Mouse (Mus musculus): ENCODE measurements at regions not wholly inside any gene's neighbourhood (a gene's known extent, or its start where the extent isn't known, plus 50 kb on each side); places are given as distances from the start of the nearest gene placed in this dataset.

- no peak overlapping the region for H3K9ac ChIP-seq (ENCODE audit: low read depth, low read length, severe bottlenecking)
These were observed 291.8 kb downstream of the Hs3st3b1 start for GRCm38 (mm10) chr11:63630336-63630735.

DNA sequence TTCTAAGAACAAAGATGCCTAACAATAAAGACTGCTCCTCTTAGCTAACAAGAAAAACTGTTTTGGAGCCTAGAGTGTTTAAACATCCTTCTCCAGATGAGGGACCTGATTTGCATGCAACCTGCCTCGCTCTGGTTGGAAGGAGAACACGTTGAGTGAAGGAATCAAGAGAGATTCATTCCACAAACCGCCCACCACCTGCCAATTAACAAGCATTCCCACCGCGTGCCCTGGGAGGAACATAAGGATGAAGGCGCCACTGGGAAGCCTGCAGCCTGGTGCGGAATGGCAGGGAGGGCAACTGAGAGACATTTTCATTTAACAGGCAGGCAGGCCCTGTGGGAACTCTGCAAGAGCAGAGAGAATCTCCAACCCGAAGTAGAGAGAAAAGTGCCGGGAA is 265.0 kb downstream of the Hs3st3b1 start:
- H3K4me2 ChIP-seq (replicated peaks; ENCODE audit: low read depth, low read length, severe bottlenecking): no peak overlapping the region
- DNase-seq (ENCODE audit: low spot score): no peak
- ATAC-seq (ENCODE audit: low FRiP score, low read depth): no peak
- no peaks in the 10 kb centered on the region for H3K27me3 ChIP-seq (ENCODE audit: control insufficient read depth, insufficient read depth, low read length)
- no peak for TF ChIP-seq POLR2A (IDR thresholded peaks at IDR 0.05; ENCODE audit: borderline replicate concordance, extremely low read depth, insufficient read depth, insufficient read length)
- H3K36me3 ChIP-seq (ENCODE audit: control insufficient read depth, insufficient read depth, low read length): no peaks in the 10 kb centered on the region
- no peak overlapping the region for H3K27ac ChIP-seq (replicated peaks; ENCODE audit: low read depth, low read length)
- H3K4me3 ChIP-seq (replicated peaks; ENCODE audit: low read length): no peak overlapping the region
- H3K4me1 ChIP-seq (ENCODE audit: control insufficient read depth, insufficient read depth, low read length): peaks cover 13% of the 10 kb centered on the region
- no peak overlapping the region for H3K9ac ChIP-seq (ENCODE audit: low read depth, low read length, severe bottlenecking)
- H3K9me3 ChIP-seq (ENCODE audit: control insufficient read depth, low read length): no peaks in the 10 kb centered on the region
- 51% methylated on average over 9 of the region's 9 CpGs for WGBS

More at GRCm38 (mm10) chr11:63630336-63630735, 291.8 kb downstream of the Hs3st3b1 start:
- DNase-seq (ENCODE audit: low spot score) (no peak), ATAC-seq (ENCODE audit: low FRiP score, low read depth) (no peak)
- WGBS: 74% methylated on average over 11 of the region's 11 CpGs
- no peaks in the 10 kb centered on the region for H3K36me3 ChIP-seq (ENCODE audit: control insufficient read depth, insufficient read depth, low read length)
- no peaks in the 10 kb centered on the region for H3K9me3 ChIP-seq (ENCODE audit: control insufficient read depth, low read length)
- no peak overlapping the region for H3K27ac ChIP-seq (replicated peaks; ENCODE audit: low read depth, low read length)
- no peak overlapping the region for H3K4me3 ChIP-seq (replicated peaks; ENCODE audit: low read length)
- TF ChIP-seq POLR2A (IDR thresholded peaks at IDR 0.05; ENCODE audit: borderline replicate concordance, extremely low read depth, insufficient read depth, insufficient read length): no peak
- H3K4me2 ChIP-seq (replicated peaks; ENCODE audit: low read depth, low read length, severe bottlenecking): no peak overlapping the region
- H3K27me3 ChIP-seq (ENCODE audit: control insufficient read depth, insufficient read depth, low read length): no peaks in the 10 kb centered on the region
- peaks cover 3% of the 10 kb centered on the region; the same call in 1 of the 2 replicates for H3K4me1 ChIP-seq (ENCODE audit: control insufficient read depth, insufficient read depth, low read length)

GRCm38 (mm10) chr11:63665268-63665934 is 256.7 kb downstream of the Hs3st3b1 start:
- Histone ChIP-seq H3K4me2 (replicated peaks; ENCODE audit: low read depth, low read length, severe bottlenecking) (no peak overlapping the region), H3K4me3 (replicated peaks; ENCODE audit: low read length) (no peak overlapping the region), H3K9me3 (ENCODE audit: control insufficient read depth, low read length) (no peaks in the 10 kb centered on the region), H3K4me1 (ENCODE audit: control insufficient read depth, insufficient read depth, low read length) (peaks cover 9% of the 10 kb centered on the region), H3K36me3 (ENCODE audit: control insufficient read depth, insufficient read depth, low read length) (no peaks in the 10 kb centered on the region), H3K27me3 (ENCODE audit: control insufficient read depth, insufficient read depth, low read length) (no peaks in the 10 kb centered on the region), H3K27ac (replicated peaks; ENCODE audit: low read depth, low read length) (no peak overlapping the region), H3K9ac (ENCODE audit: low read depth, low read length, severe bottlenecking) (no peak overlapping the region)
- 18% methylated on average over 12 of the region's 12 CpGs for WGBS
- ATAC-seq (ENCODE audit: low FRiP score, low read depth) (peak; percentile 68), DNase-seq (ENCODE audit: low spot score) (no peak)
- TF ChIP-seq POLR2A (IDR thresholded peaks at IDR 0.05; ENCODE audit: borderline replicate concordance, extremely low read depth, insufficient read depth, insufficient read length): no peak

DNA sequence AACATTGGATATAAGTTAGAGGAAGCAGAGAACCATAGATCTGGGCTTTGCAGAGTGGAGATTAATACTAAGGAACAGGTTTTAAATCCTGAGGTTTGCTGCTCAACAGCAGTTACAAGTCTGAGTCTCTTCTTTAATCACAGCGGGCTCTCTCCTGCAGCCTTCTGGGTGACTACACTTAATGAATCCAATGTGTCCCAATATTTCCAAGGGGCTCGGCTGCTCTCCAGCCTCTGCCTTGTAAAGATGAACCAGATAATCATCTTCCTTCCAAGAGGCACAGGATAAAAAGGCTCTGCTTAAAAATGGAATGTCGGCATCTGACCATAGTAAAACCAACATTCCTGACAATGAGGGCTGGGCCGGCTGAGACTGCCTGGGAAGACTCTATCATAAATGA is 251.6 kb downstream of the Hs3st3b1 start:
- no peaks in the 10 kb centered on the region for H3K27me3 ChIP-seq (ENCODE audit: control insufficient read depth, insufficient read depth, low read length)
- H3K4me2 ChIP-seq (replicated peaks; ENCODE audit: low read depth, low read length, severe bottlenecking): no peak overlapping the region
- H3K9ac ChIP-seq (ENCODE audit: low read depth, low read length, severe bottlenecking): no peak overlapping the region
- WGBS: 13% methylated on average over 4 of the region's 4 CpGs
- no peaks in the 10 kb centered on the region for H3K9me3 ChIP-seq (ENCODE audit: control insufficient read depth, low read length)
- H3K4me3 ChIP-seq (replicated peaks; ENCODE audit: low read length): no peak overlapping the region
- no peak overlapping the region for H3K27ac ChIP-seq (replicated peaks; ENCODE audit: low read depth, low read length)
- ATAC-seq (ENCODE audit: low FRiP score, low read depth): no peak
- H3K36me3 ChIP-seq (ENCODE audit: control insufficient read depth, insufficient read depth, low read length): no peaks in the 10 kb centered on the region
- no peak for TF ChIP-seq POLR2A (IDR thresholded peaks at IDR 0.05; ENCODE audit: borderline replicate concordance, extremely low read depth, insufficient read depth, insufficient read length)
- peak; percentile 60 for DNase-seq (ENCODE audit: low spot score)
- peaks cover 4% of the 10 kb centered on the region for H3K4me1 ChIP-seq (ENCODE audit: control insufficient read depth, insufficient read depth, low read length)

DNA sequence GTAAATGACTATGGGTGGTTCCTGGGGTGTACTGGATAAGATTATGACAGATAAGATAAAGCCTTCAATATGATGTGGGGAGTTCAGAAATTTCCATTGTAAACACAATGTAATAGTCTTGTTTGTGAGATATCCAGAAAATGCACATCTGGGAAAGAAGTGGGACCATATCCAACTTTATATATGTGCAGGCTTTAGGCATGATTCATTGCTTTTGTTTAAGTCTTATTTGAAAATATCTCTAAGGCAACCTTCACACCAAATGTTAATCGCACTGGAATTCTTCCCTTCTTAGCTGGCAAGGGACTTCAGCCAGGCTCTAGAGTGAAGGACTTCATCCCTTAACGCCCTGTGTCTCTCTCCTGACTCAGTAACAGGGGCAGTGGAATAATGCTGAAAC is 250.3 kb downstream of the Hs3st3b1 start:
- WGBS: 64% methylated on average over 2 of the region's 2 CpGs
- TF ChIP-seq POLR2A (IDR thresholded peaks at IDR 0.05; ENCODE audit: borderline replicate concordance, extremely low read depth, insufficient read depth, insufficient read length): no peak
- Histone ChIP-seq H3K4me2 (replicated peaks; ENCODE audit: low read depth, low read length, severe bottlenecking) (no peak overlapping the region), H3K4me1 (ENCODE audit: control insufficient read depth, insufficient read depth, low read length) (0 out of 2 replicates have a peak, but pooled peaks cover 3% of the 10 kb centered on the region), H3K9me3 (ENCODE audit: control insufficient read depth, low read length) (no peaks in the 10 kb centered on the region), H3K36me3 (ENCODE audit: control insufficient read depth, insufficient read depth, low read length) (no peaks in the 10 kb centered on the region), H3K27me3 (ENCODE audit: control insufficient read depth, insufficient read depth, low read length) (no peaks in the 10 kb centered on the region), H3K9ac (ENCODE audit: low read depth, low read length, severe bottlenecking) (no peak overlapping the region), H3K4me3 (replicated peaks; ENCODE audit: low read length) (no peak overlapping the region), H3K27ac (replicated peaks; ENCODE audit: low read depth, low read length) (no peak overlapping the region)
- DNase-seq (ENCODE audit: low spot score) (peak; percentile 48), ATAC-seq (ENCODE audit: low FRiP score, low read depth) (no peak)

All from limb, embryonic 14.5 days (tissue).